Mouse (Mus musculus) spleen, adult 18-20 months (tissue): ENCODE results near the gene Uvrag.

Source experiments
- DNase-seq, 2 experiments: peaks; one replicate each; pipeline ENCODE4 v3.0.0; 2022; ENCODE audit warnings: mixed read lengths in 2 of 2

Gene Uvrag

DNA sequence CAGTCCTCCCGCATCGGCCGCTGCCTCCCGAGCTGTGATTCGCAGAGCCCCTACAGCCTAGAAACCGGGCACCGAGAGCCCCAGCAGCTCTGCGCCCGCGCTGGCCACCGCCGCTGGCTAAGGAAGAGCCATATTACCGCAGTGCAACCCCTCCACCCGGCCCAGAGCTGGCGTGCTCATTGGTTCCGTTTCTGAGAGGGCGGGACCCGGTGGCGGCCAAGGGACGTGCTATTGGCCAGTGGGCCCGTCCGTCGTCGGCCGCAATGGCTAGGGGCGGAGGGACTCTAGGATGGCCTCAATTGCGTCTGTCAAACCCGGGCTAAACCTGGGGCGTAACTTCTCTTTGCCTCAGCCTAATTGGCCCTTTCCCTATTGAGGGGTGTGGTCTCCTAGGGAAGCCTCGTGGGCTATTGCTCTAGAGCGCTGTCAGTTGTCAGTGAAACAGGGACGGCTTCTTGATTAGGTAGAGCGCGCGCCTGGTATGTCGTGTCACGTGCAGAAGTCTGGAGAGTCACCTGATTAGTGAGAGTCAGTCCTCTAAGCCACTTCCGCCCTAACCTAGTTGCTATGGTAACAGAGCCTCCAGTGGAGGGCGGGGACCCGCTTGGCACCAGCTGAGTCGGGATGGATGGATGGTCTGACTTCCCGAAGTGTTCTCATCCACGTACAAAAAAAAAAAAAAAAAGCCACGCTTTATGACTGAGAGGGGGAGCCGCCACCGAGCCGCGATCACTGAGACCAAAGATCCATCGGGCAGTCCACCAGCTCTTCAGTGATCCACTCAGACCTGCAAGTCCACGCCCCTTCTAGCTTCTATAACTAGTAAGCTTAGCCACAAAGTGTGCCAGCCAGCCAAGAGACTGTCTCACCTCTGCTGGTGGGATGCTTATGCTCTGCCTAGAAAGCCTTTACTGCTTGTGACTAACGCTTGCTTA, at the start of gene Uvrag:
TSS of gene Uvrag (minus strand) at position 158 of the 935 bp plus-strand sequence.
- peak; percentile 98 for DNase-seq

DNA sequence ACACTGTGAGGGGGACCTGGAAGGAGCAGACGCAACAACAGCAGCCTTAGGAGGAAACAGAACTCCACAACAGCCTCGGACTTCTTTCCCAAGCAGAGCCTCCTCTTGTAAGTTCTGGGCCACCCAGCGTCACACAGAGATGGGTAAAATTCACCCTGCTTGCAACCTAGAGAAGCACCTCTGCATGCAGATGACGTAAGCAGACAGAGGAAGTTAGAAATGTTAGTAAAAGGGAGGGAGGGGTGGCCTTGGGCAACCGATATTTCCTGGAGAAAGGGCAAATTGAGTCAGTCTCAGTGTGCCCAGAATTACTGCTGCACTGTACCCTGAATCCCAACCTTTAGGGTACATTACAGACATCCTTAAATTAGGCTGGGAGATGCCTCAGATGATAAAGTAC, 48.9 kb upstream of the Uvrag start:
- DNase-seq, result no peak

DNA sequence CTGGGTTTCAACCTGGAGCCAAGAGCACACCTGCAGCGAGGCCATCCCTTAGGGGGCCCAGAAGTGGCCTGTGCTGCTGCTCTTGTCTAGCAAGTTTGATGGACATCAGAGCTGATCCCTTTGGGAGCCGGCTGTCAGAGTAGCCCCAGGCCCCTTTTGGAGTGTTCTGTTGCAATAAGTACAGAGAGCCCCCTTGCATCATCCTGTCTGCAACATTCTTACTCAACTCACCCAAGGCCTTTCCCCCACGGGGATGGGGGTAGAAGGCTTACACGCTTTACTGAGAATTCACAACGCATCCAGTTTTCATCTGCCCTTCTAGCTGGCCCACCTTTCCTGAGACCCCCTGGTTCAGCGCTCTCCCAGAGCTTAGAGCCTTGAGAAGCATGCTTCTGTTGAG, 47.7 kb upstream of the Uvrag start:
- no peak for DNase-seq

DNA sequence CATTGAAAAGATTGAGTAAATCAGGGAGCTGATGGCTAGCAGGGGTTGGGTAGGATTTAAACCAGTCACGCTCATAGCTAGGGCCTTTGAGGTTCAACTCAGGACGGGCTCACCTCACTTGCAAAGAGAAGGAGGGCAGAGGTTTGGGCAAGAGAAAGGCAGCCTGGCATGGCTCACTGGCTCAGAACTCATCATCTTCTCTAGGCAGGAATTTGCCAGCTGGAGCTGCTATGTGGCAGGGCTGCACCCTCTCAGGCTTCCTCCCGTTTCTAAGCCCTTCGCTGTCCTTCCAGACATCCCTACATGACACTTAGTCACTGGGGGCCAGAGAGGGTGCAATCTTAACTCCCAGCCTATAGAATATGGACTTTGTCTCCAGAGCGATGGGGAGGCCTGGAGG, 46.5 kb upstream of the Uvrag start:
- DNase-seq, result no peak

DNA sequence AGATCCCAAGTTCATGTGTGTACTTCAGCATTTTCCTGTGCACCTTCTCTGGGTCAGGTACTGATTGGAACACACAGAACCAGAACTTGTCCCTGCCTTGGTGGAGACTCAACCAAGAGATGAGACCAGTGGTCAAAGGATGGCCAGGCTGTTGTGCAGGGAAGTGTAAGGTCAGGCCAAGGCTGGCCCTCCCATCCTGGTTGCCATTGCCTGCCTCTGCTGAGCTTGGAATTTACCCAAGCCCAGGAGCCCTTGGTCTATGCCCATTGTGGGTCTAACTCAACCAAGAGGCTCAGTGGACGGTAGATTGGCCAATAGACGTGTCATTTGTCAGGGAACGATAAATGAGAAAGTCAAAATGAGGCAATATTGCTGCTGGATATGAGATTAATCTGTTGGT, 44.5 kb upstream of the Uvrag start:
- DNase-seq, result no peak

DNA sequence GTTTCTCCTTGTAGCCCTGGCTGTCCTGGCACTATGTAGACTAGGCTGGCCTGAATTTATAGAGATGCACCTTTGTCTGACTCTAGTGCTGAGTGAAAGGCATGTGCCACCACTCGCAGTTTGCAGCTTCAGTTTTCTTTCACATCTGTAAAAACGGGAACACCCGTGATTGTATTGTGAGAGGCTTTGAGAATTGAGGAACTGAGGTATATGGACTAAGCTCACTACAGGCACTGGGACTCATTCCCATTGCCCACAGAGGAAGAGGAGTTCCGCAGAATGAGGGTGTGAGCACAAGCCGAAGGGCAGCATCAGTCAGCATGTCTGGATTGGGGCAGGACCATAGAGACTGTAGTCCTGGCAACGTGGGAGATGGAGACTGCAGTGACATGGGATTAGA, 42.8 kb upstream of the Uvrag start:
- no peak for DNase-seq

DNA sequence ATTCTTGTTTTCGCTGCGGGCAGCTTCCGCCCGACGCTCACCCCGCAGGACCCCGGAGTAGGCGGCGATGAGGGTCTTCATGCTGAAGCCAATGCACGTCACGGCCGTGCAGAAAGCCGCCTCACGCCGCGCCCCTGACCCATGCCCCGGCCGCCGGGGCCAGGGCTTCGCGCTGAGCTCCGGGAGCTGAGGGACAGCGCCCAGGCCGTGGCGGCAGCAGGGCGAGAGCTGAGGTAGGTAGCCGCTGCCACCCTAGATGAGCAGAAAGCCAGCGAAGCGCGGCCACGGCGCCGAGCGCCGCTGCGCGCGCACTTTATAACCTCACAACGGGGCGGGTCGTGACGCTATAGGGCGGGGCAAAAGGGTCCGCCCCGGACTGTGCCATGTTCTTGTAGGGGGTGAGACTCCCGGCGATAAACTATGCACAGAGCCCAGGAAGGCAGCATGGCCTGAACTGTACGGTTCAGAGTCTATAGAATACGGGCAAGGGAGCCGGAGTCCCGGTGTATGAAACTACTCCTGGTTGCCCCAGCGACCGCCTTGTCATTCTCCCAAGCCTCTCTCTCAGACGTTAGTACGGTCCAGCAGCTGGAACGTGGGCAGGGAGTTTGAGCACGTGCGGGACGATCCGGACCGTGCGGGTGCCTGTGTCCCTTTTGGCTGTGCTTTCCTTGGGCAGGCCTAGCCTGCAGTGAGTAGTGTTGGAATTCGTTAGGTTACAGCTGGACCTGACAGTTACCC, 41.7 kb upstream of the Uvrag start, which contains the start of gene Dgat2:
TSS of gene Dgat2 (minus strand) at position 288 of the 741 bp plus-strand sequence.
- DNase-seq, result peak; percentile 85 to 93

DNA sequence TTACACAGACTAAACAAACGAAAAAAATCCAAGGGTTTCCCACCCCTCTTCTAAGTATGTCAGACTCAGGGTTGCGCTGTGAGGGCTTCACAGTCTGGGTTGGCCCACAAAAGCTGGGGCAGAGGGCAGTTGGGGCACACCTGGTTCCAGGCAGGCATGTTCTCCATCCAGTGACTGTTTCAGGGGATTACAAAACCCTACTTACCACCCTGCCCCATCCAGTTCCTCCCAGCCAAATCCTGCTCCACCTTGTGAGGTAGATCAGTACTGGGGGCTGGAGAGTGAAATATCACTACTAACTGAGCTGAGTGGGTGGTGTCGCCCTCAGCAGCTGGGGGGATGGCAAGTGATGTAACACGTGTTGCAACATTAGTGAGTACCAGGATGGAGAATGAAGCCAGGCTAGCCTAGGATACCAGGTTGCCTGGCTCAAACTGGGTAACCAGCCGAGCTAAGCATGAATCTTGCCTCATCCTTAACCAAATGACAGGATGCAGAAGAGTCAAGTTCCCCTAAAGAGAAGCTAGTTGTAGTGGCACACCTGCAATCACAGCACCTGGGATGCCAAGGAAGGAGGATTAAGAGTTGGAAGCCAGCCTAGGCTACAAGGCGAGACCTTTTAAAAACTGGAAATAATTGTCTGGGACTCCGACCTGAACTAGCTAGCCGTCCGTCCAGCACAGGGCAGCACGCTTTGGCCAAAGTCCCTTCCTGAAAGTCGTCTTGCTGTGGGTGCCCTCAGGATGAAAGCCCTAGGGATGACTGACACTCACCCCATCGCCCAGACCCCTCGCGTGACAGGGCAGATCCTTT, 40.9 kb upstream of the Uvrag start:
- no peak for DNase-seq

DNA sequence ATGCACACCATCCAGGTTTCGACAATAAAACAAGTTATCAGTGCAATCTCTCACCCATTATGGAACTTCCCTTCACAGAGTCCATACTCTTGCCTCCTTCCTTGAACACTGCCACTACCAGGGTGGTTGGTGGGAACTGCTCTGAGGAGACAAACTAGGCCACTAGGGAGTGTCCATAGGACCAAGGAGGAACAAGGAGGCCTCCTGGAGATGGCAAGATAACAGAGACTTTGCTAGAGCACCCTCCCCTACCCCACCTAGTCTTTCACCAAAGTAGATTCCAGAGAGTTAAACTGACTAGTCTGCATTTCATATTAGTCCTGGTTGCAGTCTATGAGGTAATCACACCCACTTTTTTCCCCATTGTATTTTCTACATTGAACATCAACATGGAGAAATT, 39.2 kb upstream of the Uvrag start:
- DNase-seq, result no peak

DNA sequence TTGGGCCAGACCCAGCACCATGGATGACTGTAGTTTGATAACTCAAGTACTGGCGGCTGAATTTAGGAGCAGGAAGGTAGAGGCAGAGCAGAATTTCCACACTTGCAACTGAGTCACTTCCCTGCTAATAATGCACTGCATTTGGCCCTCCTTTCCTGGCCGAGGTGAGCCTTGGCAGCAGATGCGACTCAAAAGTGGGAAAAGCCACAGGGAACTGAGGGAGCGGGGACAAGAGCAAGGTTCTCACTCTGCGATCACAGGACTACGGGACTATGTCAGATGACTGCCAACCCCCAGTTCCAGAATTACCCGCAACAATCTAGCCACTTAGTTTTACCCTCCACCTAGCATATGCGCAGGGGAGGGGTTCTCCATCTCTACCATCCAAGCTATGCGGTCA, 38.3 kb upstream of the Uvrag start:
- no peak for DNase-seq

DNA sequence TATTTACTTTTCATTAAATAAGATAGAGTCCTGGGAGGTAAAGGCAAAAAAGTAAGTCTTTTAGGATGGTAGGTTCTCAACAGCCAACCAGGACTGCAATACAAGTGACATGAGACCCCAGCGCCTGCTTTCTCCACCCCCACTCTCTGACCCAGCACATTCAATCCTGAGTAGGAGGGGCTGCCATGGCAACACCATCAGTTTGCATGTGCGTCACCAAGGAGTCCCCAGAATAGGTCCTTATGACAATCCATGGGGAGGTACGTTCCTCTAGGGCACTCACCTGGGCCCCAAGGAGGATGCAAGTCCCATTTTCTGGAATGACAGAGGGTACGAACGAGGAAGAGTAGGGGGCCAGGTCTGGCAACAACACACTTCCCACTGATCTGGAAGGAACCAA, 36.4 kb upstream of the Uvrag start:
- no peak for DNase-seq

DNA sequence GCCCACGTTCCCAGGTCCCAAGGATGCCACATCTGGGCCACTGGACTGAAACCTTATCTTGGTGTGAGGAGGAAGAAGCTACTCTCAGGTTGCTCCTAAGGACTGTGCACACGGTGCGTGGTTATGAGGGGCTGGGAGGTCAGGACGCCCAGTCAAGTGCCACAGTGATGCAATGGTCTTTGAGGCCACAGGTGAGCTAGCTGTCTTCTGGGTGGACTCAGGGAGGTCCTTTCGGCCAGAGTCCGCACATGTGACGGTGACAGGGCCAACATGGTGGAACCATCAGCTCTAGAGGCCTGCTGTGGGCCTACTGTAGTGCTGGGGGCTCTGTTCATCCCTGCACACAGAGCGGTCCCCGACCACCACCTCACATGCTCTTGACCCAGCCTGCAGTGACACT, 34.7 kb upstream of the Uvrag start:
- no peak for DNase-seq

DNA sequence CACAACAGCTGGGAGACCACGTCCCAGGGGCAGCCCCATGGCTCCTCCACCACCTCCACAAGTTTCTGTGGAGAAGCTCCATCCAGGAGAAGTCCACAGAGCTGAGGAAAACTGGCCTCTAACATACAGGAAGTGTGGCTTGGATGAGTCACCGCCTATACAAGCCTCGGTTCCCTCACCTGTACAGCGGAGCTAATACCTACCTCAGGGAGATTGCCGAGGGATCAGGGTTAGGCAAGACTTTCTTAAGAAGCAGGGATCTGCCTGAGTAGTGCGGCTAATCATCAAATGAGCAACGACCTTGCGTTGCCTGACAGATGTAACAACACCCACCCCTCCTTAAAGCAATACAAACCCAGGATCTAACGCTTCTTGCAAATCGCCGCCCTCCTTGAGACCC, 34.2 kb upstream of the Uvrag start:
- no peak for DNase-seq

DNA sequence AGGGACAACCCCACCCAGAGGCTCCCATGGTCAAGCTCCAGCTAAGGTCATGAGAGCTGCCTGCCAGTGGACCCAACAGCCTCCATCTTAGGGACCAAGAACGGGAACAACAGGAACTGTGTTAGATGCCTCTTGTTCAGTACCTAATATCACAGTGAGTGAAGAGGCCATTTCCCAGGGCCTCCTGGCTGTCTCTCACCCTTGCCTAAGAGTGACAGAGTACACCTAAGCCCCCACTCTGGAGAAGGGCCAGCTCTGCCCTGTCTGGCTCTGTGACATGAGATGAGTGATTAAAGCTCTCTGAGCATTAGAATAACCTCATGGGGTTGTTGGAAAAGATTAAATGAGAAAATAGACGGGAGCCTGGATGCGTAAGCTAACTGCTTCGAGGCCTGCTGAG, 33.1 kb upstream of the Uvrag start:
- DNase-seq, result no peak

DNA sequence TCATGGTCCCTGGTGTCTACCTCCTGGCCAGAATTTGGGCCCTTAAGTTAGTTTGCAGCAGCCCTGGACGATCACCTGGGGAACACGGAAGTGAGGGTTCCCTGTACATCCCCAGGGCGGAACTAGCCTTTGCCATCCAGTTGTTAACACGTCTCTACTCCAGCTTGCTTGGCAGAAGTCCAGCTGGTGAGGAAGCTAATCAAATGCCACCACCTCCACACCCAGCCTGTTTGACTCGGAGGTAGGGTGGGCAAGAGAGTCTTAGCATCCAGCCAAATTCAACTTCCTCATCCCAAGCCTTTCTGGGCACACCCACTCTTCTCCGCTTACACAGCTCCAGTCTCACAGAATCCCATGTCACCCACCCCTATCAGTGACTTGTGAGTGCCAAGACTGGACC, 32.0 kb upstream of the Uvrag start:
- no peak for DNase-seq

DNA sequence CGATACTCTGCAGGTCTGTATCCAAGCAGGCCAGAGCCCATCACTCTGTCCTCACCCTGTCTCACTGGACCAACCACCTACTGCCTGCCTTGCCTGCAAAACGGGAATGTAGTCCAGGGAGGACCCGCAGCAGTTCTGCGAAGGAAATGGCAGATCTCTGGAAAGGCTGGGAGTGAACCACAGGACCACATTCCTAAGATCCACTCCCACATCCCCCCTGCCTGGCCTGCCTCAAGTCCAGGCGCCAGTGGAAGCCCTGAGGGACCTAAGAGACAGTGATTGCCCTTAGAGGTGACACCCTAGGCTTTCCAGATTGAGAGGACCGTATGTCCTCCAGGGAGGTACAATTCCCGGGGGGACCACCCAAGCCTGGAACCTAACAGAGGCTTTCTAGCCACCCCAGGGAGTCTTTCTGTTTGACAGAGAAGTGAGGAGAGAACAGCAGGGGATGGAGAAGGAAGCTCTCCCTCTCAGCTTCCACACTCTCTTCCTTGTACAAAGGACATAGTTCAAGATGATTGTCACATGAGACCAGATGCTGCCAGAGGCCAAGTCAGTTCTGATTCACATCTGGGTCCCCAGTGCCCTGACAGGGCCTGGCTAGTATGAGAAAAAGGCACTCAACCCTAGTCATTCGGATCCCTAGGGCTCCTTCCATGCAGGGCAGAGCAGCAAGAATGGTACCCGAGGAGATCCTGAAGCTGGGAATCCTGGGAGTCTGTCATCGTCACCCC, 31.0 kb upstream of the Uvrag start:
- DNase-seq, result no peak

DNA sequence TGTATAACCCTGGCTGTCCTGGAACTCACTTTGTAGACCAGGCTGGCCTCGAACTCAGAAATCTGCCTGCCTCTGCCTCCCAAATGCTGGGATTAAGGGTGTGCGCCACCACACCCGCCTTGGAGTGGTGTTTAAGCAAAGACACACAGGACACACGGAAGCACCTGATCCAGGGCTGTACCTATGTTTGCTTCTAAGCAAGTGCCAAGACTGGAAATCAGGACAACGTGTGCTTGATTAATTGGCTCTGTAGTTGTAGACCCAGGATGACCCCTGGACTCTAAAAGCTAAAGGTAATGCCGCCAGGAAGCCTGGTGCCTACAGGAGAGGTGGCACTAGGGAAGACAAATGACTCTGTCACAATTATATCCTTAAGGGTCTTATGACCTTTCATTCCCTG, 29.6 kb upstream of the Uvrag start:
- no peak for DNase-seq

DNA sequence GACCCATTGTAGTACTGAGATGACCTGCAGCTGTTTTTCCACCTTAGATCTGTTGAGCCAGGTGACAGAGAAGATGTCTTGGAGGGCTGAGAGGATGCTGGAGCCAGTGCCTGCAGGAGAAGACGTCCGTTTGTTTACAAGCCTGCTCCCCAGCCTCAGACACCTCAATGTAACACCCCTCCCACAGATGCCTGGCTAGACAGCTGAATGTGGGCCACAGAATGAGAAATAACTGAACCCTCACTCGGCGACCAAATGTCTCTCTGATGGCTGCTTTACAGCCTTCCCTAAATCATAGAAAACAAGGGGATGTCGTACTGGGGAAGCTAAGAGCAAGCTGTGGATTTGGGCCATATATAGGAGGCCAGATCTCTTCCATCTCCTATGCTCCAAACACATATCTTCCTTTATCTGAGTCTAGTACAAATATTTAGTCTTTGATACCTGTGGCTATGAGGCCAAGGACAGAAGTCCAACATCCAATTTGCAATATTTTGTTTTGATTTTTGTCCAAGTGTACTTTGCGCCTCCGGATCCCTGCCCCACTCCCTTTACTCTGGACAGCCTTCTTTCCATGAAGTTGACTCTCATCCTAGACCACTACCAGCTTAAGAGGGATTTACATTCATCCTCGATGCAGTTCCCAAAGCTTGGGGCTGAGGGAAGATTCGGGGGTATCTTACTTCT, 28.9 kb upstream of the Uvrag start:
- no peak for DNase-seq

DNA sequence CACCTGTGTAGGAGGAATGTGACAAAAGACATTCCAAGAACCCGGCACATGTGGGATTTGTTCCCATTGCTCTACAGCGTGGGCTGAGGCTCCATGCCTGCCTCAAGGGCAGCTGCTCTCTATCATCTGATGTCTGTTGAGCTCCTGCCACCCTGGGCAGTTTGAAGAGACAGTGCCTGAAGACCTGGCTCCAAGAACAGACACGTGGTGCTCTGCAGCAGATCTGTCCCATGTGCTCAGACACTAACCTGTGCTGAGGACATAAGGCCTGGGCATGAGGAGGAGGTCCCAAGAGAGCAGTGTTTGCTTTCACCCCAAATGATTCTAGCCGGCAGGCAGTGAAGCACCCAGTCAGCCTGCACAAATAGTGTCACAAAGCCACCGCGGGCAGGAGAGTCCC, 27.8 kb upstream of the Uvrag start:
- DNase-seq, result no peak

DNA sequence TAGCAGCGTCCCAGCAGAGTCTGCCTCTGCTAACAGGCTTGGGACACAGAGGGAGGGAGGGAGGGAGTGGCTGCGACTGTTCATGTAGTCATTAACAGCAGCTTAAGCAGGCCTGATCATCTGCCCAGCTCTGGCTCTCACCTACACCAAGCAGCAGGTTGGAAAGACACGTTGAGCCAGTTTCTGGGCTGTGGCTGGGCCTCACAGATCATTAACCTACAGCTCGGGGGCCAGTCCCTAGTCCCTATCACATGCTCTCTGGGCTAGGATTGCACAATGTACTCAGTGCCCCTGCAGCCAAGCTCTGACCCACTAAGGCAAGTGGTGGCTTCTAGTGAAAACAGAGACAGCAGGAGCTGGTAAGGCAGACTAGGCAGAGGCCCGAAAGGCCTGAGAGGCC, 27.0 kb upstream of the Uvrag start:
- no peak for DNase-seq

DNA sequence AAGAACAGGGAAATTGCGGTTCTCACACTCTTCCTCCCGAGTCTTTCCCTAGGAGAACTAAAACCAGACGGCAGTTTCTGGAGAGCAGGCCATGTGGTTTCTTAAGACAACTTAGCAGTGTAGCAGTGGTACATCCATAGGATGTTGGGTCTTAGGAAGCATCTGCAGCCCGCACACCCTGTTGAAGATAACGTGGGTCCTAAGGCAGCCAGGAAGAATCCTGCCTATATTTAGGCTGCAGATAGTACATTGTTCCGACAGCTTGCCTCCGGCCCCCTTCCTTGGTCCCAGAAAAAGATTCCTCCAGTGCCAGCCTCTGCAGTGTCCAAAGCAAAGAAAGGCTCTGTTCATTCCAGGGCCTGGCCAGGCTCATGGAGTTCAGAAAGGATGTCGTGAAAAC, 25.2 kb upstream of the Uvrag start:
- no peak for DNase-seq

DNA sequence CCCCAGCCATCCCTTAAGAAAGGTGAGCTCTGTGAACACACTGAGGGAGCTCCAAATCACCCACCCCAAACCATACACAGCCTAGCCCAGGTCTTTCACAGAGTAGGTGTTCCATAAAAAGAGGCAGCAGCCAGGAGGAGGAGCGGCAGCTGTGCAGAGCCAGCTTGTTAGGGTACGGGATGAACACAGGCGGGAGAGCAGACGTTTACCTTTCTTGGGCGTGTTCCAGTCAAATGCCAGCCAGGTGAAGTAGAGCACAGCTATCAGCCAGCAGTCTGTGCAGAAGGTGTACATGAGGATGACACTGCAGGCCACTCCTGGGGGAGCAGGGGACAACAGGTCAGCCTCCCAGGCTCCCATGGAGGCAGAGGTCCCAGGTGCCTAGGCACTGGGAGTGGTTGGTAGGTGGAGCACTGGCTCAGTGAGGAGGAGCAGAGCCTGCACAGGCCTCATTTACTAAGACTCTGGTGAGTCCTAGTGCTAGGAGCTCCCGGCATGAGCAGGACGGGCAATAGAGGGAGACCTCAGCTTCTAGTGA, 24.0 kb upstream of the Uvrag start:
- DNase-seq, result no peak
